Mouse (Mus musculus) frontal cortex, adult (tissue): ENCODE results near the gene Nup188.

Experiments used
- ATAC-seq: cut with Nextera tagmentation; 2 replicates; pipeline ENCODE4 v1.9.2; 2017; ENCODE audit warnings: mild to moderate bottlenecking, moderate library complexity, mixed read lengths; ENCODE audit not compliant: low TSS enrichment

The Nup188 gene

GRCm38 (mm10) chr2:30286192-30287026, at the start of gene Nup188, which contains the start of gene Dolk:
Gene Nup188 (plus strand): TSS chr2:30286397.
Gene Dolk (minus strand): TSS chr2:30286334.
- ATAC-seq, result peak; percentile 75

- no peak for ATAC-seq
Measured at GRCm38 (mm10) chr2:30236426-30237198, 49.6 kb upstream of the Nup188 start.

- peak; percentile 94 for ATAC-seq
Measured at GRCm38 (mm10) chr2:30237199-30237880, 48.9 kb upstream of the Nup188 start, which contains the start of gene Lrrc8a. Gene Lrrc8a (plus strand): TSS chr2:30237715.

GRCm38 (mm10) chr2:30237881-30238280, 48.3 kb upstream of the Nup188 start:
- ATAC-seq, result peak; percentile 49

- no peak for ATAC-seq
Measured at GRCm38 (mm10) chr2:30238906-30239465, 47.2 kb upstream of the Nup188 start.

GRCm38 (mm10) chr2:30239777-30240176, 46.4 kb upstream of the Nup188 start:
- ATAC-seq, result no peak

- no peak for ATAC-seq
Measured at GRCm38 (mm10) chr2:30240267-30240666, 45.9 kb upstream of the Nup188 start, which contains the start of gene Gm28035. Gene Gm28035 (plus strand): TSS chr2:30240567.

- ATAC-seq, result no peak
Measured at GRCm38 (mm10) chr2:30242509-30242908, 43.7 kb upstream of the Nup188 start.

- ATAC-seq, result no peak
Measured at GRCm38 (mm10) chr2:30243391-30243790, 42.8 kb upstream of the Nup188 start.

- ATAC-seq, result no peak
Measured at GRCm38 (mm10) chr2:30244595-30245178, 41.5 kb upstream of the Nup188 start.

- no peak for ATAC-seq
Measured at GRCm38 (mm10) chr2:30247036-30247435, 39.2 kb upstream of the Nup188 start.

GRCm38 (mm10) chr2:30247681-30248080, 38.5 kb upstream of the Nup188 start:
- no peak for ATAC-seq

- ATAC-seq, result peak; percentile 53; the same call in 1 of the 2 replicates
Measured at GRCm38 (mm10) chr2:30249182-30249581, 37.0 kb upstream of the Nup188 start.

- no peak for ATAC-seq
Measured at GRCm38 (mm10) chr2:30250166-30251128, 35.8 kb upstream of the Nup188 start.

GRCm38 (mm10) chr2:30251417-30252104, 34.6 kb upstream of the Nup188 start:
- ATAC-seq, result peak; percentile 22; the same call in 1 of the 2 replicates

GRCm38 (mm10) chr2:30252521-30252920, 33.7 kb upstream of the Nup188 start:
- ATAC-seq, result peak; percentile 50; the same call in 1 of the 2 replicates

GRCm38 (mm10) chr2:30253809-30254208, 32.4 kb upstream of the Nup188 start:
- ATAC-seq, result no peak

- ATAC-seq, result no peak
Measured at GRCm38 (mm10) chr2:30255631-30256395, 30.4 kb upstream of the Nup188 start.
